Mouse (Mus musculus): ENCODE results near the gene Scrt2.

DNA sequence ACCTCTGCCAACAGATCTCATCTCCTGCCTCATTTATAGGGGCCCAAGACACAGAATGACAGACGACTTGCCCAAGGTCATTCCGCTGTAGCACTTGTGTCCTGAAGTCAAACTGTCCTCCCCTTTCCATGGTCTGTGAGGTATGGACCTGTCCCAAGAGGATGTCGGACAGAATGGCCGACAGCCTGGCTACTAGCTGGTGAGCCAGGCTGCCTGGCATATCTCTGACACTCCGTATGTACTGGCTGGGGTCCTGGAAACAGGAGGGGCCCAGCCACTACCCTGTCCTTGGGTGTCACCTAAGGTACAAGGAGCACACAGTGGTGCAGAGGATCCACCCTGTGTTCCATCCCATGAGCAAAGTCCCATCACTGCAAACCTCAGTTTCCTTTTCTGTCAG lies 9.2 kb downstream of the Scrt2 start:
- TF ChIP-seq CTCF (IDR thresholded peaks at IDR 0.05; ENCODE audit: borderline replicate concordance, extremely low read depth, insufficient read depth, insufficient read length): no peak
- TF ChIP-seq POLR2A (IDR thresholded peaks at IDR 0.05; ENCODE audit: borderline replicate concordance, extremely low read depth, insufficient read depth, insufficient read length, poor library complexity, severe bottlenecking): no peak
